Mouse (Mus musculus) lung, postnatal 36 days (tissue): ENCODE measurements around the gene Cnn2.
"Not testable (repeated sequence)": the region's sequence is repeated elsewhere in the genome, so short reads cannot be mapped to it uniquely, and the experiment has no call there.

Source experiments
- DNase-seq: peaks from one replicate; pipeline ENCODE4 v3.0.0; 2022; ENCODE audit warnings: mixed read lengths

Cnn2 gene

DNA sequence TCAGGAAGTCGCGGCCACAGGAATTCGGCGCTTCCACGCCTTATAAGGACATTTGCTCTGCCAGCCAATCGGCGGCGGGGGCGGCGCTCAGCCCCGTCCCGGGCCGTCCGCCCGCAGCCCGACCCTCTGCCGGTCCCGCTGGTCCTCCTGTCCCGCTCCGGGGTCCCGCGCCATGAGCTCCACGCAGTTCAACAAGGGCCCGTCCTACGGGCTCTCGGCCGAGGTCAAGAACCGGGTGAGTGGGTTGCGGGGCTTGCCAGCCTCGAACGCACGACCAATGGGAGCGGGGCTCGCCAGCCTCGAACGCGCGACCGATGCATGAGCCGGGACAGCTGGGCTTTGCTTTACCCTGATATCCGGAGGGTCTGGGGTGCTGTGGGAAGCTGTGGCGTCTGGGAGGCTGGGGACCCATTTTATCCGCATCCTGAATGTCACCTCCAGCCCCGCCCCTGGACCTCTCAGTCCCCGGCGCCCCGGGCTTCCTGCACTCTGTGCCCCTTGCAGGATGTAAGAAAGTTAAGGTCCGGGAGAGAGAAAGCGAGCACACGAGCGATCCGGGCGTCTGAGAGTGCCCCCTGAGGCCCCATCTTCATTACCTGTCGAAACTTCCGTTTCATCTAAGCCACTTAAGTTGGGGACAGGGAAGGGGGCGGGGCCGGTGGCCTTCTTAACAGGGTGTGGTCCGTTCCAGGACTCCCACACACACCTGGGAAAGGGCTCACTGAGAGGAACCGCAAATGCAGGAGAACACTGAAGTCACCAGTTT lies at the start of gene Cnn2:
Cnn2 (plus strand) TSS at position 79 of the 766 bp plus-strand sequence.
- DNase-seq: peak; percentile 86

DNA sequence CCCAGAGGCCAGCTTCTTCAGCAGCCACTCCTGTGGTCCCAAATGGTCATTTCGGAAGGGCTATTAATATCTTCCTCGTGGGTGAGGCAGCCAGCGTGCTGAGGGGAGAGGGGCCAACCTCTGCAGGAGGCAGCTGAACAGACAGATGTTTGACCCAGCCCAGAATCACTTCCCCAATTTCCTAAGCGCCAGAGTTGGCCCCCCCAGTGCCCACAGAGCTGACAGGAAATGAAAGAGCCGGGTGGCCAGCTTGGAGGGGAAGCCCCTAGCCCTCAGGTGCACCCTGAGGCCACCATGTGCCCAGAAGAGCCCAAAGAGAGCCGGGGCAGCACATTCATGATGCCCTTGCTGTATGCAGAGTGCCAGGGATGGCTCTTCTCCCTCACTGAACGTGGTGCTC lies 47.6 kb upstream of the Cnn2 start:
- peak; percentile 67 for DNase-seq

- no peak for DNase-seq
Measured at GRCm38 (mm10) chr10:79942988-79943387, 45.4 kb upstream of the Cnn2 start.

GRCm38 (mm10) chr10:79943471-79943901 lies 44.9 kb upstream of the Cnn2 start:
- no peak for DNase-seq

DNA sequence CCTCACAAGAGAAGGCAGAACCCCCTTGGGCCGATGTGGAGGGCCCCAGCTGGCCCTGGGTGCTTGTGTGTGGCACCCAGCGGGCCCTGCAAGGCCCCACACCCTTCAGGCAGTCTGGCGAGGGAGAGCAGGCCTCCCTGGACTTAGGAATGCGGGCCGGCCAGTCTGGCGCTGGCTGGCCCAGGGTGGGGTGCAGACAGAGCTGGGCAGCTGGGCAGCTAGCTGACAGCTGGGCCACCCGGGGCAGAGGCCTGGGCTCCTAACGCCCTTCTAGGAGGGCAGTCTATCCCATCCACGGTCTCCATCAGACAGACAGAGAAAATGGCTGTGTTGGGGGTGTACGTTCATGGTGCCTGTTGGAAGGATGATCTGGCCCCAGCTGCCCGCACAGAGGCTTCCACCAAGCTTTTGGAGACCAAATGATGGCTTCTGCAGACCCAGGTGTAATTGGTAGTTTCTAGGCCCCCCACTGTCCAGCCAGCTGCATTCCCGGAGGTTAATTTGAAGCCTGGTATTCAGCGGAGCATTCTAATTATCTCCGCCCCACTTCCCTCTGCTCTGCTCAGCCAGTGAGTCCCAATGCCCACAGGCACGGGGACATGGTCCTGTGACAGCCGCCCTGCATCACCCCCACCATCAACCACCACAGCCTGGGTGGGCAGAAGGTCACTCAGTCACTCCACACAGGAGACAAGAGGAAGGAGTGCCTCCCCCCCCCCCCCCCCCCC lies 42.7 kb upstream of the Cnn2 start:
- peak; percentile 55 for DNase-seq

DNA sequence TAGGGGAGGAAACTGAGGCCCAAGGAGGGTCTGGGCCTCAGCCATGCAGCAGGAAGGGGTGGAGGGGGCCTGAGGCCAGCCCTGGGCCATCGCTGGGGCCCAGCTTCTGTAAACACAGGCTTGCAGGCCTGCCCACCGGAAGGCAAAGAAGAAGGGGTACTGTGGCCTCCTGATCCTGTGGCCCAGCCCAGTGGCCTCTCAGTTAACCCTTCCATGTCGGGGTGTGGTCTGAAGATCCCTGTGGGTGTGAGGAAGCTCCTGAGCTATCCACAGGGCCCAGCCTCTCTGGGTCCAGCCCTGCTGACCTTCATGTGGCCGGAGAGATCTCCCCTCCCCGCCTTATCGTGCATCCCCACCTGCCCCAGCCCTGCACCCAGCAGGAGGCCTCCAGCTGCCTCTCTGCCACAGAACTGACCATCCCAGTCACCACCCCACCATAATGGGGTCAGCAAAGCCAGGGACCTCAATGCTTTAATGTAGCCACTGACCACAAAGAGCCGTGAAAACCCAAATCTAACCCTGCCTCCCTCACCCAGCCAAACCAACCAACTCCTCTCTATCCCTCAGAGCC lies 41.5 kb upstream of the Cnn2 start:
- DNase-seq: no peak

- no peak for DNase-seq
Measured at GRCm38 (mm10) chr10:79947502-79947901, 40.9 kb upstream of the Cnn2 start.

GRCm38 (mm10) chr10:79949873-79950272 lies 38.5 kb upstream of the Cnn2 start:
- no peak for DNase-seq

DNA sequence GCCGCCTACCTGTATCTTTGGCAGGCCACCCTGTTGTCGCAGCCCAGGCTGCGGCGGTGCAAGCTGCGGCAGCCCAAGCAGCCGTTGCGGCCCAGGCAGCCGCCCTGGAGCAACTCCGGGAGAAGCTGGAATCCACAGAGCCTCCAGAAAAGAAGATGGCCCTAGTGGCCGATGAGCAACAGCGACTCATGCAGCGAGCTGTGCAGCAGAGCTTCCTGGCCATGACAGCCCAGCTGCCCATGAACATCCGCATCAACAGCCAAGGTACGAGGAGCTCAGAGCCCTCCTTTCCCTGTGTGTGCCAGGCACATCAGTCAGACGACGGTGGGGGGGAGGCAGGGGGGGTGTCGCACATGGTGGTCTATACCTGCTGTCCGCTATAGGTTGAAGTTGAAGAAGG lies 37.7 kb upstream of the Cnn2 start:
- DNase-seq: no peak

- DNase-seq: peak; percentile 71
Measured at GRCm38 (mm10) chr10:79953946-79954345, 34.4 kb upstream of the Cnn2 start.

DNA sequence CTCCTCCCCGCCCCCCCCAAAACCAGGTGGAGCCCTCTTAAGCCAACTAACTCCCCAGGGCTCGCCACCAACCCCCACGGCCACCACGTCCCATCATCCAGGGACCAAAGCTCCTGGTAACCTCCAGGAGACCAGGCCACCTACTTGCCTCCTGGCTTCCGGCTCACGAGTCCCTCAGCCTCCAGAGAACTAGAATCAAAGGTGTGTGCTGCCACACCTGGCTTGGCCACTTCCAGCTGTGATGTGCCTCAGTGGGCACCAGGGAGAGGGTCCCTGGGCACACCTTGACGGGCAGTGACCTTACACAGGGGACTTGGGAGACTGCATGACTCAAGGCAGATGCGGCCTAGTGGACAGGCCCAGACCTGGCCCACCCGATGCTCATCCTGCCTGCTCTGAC lies 32.7 kb upstream of the Cnn2 start:
- no peak for DNase-seq

- no peak for DNase-seq
Measured at GRCm38 (mm10) chr10:79956643-79957154, 31.7 kb upstream of the Cnn2 start.

DNA sequence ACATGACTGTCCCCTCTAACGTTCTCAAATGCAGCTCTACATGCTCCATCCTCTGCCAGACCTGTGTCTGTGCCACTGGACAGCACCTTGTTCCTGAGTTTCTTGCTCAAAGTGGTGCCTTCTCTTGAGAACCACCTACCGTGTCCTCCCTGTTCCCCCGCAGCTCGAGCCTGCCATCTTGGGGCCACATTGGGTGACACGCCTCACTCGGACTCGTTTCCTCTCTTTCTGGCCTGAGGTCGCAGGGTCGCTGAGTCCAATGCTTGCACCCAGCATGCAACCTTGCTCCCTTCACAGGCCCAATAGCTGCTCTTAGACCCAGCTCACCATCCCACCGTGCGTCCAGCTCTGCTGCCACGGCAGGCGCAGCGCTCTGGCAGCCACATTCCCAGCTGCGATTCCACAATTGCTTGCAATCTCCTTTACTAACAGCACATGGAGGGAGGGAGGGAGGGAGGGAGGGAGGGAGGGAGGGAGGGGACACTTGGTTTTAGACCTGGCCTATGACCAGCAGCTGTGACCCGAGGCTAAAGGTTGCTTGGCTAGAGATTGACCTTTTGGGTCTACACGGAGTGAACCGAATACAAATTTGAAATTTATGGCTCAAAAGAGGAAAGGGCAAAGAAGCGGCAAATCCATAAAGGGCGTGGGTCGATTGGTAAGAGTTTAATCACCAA lies 30.1 kb upstream of the Cnn2 start:
- DNase-seq: peak; percentile 89

DNA sequence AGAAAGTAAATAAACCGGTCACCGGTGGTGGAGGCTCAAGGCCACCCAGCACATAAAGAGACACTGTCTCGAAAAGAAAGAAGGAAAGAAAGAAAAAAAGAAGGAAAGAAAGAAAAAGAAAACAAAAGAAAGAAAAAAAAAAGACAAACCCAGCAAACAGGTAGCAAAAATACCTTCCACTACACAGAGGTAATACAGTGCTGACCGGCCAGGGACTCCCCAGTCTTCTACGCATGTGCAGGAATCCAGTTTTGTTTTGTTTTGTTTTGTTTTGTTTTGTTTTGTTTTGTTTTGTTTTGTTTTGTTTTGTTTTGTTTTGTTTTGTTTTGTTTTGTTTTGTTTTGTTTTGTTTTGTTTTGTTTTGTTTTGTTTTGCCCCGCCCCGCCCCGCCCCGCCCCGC lies 29.0 kb upstream of the Cnn2 start:
- DNase-seq: not testable (repeated sequence)

GRCm38 (mm10) chr10:79959847-79960601 lies 28.4 kb upstream of the Cnn2 start, which contains the start of gene Wdr18:
Gene Wdr18 (plus strand): TSS chr10:79960152.
- peak; percentile 99 for DNase-seq

DNA sequence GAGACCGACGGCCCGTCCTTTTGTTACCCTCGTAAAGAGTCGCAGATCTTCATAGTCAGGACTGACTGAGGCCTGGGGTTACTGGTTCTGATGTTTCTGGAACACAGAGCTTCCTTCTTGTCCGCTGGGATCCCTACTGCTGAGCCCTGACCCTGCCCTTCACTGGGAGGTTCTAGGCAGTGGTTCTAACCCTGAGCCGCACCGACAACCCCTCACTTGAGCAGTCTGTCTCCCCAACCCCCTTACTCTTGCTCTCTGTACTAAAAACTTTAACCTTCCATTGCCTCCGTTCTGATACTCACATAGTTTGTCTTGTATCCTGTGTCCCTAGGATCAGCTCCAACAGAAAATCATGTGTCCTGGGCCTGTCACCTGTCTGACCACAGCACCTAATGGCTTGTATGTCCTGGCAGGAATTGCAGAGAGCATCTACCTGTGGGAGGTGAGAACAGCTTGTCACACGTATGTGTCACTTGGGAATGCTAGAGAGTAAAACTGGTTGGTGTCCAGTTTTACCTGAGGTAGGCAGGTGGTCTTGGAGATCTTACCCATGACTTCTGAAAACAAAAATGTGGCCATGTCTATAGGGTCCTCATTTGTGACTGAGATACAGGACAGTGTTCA lies 27.6 kb upstream of the Cnn2 start:
- DNase-seq: no peak

DNA sequence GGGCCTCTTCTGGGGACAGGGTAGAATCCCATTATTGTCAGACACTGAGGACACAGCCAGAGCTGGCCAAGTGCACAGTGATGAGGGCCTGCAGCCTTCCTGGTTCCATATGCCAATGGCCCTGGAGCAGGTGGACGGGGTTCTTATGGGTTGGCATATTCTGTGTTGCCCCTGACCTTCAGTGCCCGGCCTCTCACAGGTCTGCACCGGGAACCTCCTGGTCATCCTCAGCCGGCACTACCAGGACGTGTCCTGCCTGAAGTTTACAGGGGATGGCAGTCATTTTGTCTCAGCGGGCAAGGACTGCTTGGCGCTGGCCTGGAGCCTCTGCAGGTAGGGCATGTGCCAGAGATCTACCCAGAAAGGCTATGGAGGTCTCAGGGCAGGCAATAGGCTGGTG lies 23.7 kb upstream of the Cnn2 start:
- DNase-seq: no peak

DNA sequence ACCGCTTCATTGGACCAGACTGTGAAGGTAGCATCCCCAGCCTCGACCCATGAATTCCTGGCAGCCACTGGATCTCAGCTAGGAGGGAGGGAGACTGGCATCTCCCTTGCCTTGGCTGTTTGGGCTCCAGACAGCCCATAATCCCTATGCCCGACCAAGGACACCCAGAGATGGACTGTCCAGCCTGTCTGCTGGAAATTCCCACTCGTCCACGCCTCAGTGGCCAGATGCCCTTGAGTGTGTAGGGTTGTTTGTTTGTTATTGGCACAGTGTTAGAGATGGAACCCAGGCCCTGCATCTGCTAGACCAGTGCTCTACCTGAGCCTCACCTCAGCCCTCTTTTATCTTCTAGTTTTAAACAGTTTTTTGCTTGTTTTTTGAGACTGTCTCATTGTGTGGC lies 23.1 kb upstream of the Cnn2 start:
- DNase-seq: no peak

DNA sequence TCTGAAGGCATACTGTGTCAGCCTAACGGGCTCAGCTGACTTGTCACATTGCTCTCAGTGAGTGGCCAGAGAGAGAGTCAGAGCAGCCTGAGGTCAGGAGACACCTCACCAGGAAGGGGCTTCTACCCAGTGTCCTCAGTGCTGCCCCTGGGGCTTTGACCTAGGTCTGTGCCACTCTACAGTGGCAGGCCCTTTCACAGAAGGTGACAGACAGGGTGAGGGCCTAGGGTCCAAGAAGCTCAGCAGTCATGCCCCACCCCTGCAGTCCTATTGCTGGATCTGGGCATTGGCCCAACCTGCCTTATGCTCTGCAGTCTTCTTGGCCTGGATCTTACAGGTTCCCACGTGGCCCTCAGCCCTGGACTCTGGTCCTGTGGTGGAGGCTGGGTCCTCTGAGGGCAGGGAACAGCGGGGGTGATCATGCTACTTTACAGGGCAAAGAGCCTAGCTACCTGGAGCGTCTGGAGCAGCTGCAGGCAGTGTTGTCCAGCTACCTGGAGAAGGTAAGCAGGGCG lies 21.4 kb upstream of the Cnn2 start:
- no peak for DNase-seq

DNA sequence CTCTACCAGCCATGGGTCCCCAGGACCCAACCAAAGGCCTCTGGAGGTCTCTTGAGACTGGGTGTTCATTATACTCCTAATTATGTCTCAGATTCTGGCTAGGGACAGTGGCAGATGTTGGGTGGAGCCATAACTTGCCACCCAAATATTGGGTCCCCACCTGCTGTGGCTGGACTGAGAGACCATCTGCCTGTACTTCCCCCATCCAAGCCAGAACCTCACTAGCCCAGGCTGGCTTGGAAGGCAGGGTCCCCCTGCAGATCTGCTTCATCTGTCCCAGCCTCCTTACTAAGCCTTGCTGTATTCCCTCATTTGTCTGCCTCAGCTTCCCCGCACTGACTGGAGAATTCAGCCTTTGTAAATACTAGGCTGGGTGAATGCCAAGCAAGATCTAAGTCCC lies 20.2 kb upstream of the Cnn2 start:
- DNase-seq: no peak

- no peak for DNase-seq
Measured at GRCm38 (mm10) chr10:79969124-79969568, 19.2 kb upstream of the Cnn2 start.
